Mouse (Mus musculus) natural killer cell, adult 2 months (primary cell): Measurements from ENCODE around the gene Tat.
"Not testable (repeated sequence)": the region's sequence is repeated elsewhere in the genome, so short reads cannot be mapped to it uniquely, and the experiment has no call there.

Experiments
- DNase-seq, 2 experiments: peaks; one replicate each; pipeline ENCODE4 v3.0.0; 2022; ENCODE audit warnings: low spot score in 2 of 2

The Tat gene

DNA sequence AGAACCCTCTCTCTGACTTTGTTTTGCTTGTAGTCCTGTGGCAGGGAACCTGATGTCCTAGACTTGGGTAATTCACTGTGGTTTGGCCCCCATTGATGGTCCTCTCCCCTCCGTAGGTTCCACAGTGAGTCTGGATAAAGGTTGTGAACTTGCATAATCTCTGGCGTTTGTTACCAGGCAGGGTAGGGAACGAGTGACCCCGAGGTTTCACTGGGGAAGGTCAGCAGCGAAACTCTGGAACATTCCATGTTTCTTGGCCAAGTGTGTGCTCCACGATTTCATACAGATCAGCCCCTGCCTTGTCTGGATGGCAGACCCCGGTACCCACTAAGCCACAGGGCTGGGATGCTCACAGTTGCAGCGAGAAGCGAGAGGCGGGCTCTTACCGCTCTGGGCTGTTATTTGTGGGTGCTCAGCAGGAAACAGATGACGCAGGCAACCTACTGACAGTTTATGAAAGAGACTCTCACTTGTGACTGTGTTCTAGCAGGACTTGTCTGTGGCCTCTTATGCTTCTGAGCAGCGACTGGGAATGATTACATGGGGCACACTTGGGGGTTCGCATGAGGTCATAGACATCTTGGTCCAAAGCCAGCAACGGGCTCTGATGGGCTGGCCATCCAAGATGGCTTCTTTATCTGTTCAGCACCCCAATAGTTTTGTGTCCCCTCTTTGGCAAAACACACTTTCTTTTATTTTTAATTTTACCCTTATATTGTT, 7.7 kb upstream of the Tat start:
- no peak for DNase-seq

DNA sequence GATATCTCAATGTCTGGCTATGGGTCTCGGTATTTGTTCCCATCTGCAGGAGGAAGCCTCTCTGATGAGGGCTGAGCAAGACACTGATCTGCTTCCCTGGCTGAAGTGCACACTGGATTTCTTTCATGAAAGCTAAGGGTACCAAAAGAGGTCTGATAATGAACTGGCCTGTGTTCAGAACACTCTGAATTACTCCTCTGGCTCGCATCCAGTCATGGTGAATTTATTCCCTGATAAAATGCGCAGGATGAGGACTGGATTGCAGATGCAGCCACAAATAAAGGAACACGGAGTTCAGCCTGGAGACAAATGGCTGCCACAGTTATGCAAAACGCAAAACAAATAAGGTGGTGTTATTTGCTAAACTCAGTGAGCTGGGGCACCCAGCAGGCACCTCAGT, 6.3 kb upstream of the Tat start:
- no peak for DNase-seq

GRCm38 (mm10) chr8:109986384-109986783, 3.9 kb upstream of the Tat start:
- DNase-seq, result no peak

DNA sequence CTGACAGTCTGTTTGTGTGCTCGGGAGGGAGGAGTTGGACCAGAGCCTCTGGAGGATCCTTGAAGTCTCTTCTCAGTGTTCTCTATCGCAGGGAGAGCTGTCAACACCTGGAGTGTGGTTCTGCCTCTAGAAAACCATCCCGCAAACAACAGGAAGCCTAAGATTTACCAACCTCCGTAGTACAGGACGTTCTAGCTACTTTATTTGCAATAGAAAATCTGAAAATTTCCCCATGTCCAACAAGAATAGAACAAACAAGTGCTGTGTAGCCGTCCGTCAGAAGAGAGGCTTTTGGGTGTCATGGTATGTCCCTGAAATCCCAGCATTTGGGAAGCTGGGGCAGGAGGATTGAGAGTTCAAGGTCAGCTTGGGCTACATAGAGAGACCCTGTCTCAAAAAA, 2.5 kb upstream of the Tat start:
- DNase-seq, result no peak

DNA sequence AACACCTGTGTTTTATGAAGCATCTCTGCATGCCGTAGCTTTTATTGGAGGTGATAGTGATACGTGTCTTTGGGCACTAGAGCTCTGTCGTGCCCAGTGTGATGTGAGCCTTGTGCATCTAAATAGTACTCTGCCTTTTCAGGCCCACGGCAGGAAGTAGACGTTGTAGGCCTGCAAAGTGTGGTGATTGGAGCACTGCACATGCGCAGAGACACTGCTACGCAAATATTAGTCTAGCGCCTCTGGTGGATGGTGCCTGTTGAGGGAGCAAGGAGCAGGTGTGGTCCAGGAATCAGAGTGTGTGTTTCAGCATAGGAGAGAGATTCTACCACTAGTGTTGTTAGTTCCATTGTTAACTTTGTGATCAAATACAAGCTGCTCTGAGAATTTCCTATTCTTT, 1.1 kb upstream of the Tat start:
- no peak for DNase-seq

- DNase-seq, result no peak
These were observed 1.9 kb downstream of the Tat start for GRCm38 (mm10) chr8:109992166-109992565.

- no peak for DNase-seq
These were observed 2.7 kb downstream of the Tat start for GRCm38 (mm10) chr8:109992951-109993350.

DNA sequence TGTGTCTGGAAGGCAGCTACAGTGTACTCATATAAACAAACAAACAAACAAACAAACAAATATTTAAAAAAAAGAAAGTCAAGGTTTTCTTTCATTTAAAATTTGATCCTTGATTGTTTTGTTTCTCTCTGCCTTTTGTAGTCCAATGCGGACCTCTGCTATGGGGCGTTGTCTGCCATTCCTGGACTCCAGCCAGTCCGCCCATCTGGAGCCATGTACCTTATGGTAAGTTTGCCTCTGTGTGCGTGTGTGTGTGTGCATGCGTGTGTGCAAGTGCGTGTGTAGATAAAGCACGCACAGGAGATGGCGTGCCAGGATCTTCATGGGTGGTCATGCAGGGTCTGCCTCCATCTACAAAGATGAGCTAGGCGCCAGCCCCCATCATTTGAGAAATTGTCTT, 7.1 kb downstream of the Tat start:
- no peak for DNase-seq

- no peak for DNase-seq
These were observed 7.8 kb downstream of the Tat start for GRCm38 (mm10) chr8:109998066-109998465.

DNA sequence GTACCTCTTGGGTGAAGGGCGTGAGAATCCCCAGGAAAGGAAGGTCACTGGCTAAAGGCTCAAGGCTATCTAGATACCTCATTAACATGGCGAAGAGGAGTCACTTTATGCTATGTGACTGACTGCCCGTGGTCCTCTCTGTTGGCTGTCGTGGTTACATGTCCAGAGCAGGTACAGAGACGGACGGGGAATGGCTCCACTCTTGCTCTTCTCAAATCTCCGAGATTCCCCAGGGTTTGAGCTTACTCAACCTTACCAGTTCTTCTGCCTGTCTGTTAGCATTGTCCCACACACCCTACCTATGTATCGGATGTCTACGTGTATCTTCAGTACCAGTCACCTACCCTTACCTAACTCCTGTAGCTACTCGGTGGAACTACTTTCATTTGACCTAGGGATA, 9.7 kb downstream of the Tat start:
- no peak for DNase-seq

- DNase-seq, result no peak
These were observed 12.7 kb downstream of the Tat start for GRCm38 (mm10) chr8:110002953-110003352.

- no peak for DNase-seq
These were observed 14.1 kb downstream of the Tat start for GRCm38 (mm10) chr8:110004300-110004699.

DNA sequence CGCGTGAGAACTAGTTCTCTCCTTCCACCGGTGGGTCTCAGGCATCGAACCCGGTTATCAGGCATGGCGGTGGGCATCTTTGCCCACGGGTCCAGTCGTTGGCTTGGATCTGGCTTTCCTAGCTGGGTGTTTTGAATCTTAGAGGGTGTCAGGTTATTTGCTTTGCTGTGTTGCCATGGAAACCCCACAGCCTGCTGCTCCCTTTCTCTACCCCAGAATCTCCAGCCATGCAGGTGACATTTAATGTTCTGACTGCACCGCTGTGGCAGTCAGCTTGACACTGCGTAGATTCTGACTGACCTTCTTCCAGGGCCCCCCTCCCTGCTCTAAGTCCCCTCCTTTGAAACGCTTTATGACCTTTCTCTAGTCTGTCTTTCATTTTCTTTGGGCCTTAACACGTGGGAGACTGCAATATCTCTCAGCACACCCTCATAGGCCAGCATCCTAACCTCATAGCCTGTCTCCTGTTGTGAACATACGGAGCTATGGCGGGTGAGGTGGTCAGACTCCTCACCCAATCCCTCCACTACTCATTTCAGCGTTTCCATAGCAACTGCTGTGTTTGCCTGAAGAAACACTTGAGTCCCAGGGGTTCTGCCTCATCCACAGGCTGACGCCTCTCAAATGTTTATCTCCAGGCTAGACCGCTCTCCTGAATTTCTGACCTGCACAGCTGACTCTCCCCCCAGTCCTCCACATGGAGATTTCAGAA, 16.2 kb downstream of the Tat start:
- DNase-seq, result no peak

GRCm38 (mm10) chr8:110008228-110008994, 18.2 kb downstream of the Tat start:
- DNase-seq, result no peak

DNA sequence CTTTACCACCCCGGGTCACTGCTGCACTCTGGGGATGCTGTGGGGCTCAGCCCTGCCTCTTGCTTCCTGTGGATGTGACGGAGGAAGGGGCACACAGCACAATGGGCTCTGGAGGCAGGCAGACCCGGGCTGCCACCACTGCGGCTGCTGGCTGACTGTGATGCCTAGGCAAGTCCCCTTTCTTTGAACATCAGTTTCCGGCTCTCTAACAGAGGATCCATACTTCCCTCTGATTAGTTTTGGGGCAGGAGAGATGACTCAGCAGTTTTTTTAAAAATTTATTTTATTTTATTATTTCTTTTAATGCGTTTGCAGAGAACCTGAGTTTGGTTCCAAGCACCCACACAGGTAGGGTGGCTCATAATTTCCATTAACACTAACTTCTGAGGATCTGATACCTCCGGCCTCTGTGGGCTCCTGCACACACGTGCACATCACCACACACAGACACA, 18.8 kb downstream of the Tat start:
- DNase-seq, result no peak

- DNase-seq, result peak in 1 of 2 experiments; percentile 5
These were observed 20.6 kb downstream of the Tat start for GRCm38 (mm10) chr8:110010868-110011267.

GRCm38 (mm10) chr8:110022081-110022480, 31.8 kb downstream of the Tat start:
- DNase-seq, result no peak

- DNase-seq, result no peak
These were observed 32.6 kb downstream of the Tat start for GRCm38 (mm10) chr8:110022768-110023344.

DNA sequence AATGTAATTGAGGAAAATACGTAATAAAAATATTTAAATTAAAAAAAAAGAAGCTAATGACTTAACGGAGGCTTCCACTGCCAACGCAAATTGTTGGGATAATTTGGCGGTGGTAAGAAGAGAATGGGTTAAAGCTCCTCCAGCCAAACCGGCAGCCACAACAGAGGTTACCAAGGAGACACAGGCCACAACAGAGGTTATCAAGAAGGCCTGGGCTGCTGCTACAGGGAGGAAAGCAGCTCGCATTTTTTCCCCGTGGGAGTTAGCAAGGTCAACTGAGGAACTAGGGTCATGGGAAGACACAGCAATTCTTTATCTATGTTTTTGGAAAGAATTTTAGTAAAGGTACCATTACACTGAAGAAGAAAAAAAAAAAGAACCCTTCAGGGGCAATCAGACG, 43.5 kb downstream of the Tat start:
- DNase-seq, result not testable (repeated sequence)

GRCm38 (mm10) chr8:110034331-110034730, 44.1 kb downstream of the Tat start:
- no peak for DNase-seq

GRCm38 (mm10) chr8:110036156-110036555, 45.9 kb downstream of the Tat start:
- DNase-seq, result no peak

DNA sequence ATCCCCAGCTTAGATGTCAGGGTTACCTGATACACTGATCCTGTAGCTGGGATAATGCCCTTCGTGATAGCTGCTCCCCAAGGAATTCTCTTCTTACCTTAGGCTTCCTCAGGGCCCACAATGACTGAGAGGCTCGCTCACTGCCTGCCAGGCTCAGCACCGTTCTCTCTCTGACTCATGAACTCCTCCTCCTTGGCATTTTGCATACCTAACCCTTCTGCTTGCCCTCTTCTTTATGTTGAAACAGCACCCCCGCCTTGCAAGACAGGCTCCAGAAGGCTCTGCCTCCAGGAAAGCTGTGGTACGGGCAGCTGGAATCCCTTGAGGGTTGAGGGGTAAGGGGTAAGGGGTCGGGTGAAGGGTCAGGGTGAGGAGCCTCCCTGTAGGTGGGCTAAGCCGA, 49.0 kb downstream of the Tat start:
- no peak for DNase-seq
